Mouse (Mus musculus) cerebellum, postnatal 36 days (tissue): ENCODE data around the gene Fam214a.
A peak's percentile ranks its signal among the peaks of the same experiment; 100 is the strongest.

Experiments used
- DNase-seq, 2 experiments: peaks; one replicate each; pipeline ENCODE4 v3.0.0; 2021 to 2022; ENCODE audit warnings: mixed read lengths in 2 of 2

Gene Fam214a

DNA sequence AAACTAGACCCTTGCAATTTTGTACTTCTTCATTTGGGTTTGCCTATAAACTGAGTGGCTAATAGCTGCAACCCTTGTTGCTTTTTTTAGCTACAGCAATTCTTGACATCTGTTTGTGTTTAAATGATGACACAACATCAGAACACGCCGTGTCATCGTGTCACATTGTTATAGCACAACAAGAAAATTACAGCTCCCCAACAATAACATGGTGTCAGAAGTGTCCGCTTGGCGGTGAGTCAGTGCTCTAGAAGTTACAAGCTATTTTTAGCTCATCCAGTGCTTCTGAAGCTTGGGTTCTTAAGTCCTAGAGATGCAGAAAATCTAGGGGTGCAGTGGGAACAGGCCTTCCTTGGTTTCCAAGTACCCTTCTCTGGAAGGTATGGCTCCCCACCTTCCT is 578 bp upstream of the Fam214a start:
- DNase-seq, result no peak

GRCm38 (mm10) chr9:74953265-74953958 is 728 bp downstream of the Fam214a start:
- peak; percentile 55 to 69 for DNase-seq

DNA sequence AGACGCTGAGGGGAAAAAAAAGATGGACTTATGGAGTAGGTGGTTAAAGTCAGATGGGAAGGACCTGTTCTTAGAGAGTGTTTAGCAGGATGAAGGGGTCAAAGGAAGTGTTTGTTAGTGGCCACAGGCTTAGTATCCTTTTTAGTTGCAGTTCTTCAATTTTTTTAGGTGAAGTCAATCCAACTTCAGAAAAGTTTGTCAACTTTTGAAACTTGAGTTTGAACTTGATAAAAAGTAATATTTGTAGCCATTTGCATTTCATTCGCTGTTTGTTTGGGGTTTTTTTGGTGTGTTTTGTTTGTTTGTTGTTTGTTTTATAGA is 1.2 kb downstream of the Fam214a start:
- no peak for DNase-seq

DNA sequence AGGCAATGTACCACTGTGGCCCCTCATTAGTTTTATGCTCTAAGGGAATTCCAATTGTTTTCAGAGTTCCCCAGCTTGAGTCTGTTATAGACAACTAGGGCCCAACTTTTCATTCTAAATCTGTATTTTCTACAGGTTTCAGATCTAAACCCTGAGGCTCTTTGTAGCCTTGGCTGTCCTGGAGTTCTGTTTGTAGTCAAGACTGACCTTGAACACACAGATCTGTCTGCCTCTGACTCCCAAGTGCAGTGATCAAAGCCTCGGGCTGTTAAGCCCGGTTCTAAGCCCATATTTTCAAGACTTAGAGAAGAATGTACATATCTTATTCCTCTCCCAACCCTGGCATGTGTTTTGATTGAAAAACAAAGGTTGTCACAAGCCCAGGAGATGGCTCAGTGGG is 1.7 kb downstream of the Fam214a start:
- DNase-seq, result no peak

GRCm38 (mm10) chr9:74960630-74961029 is 7.9 kb downstream of the Fam214a start:
- DNase-seq, result no peak

GRCm38 (mm10) chr9:74961073-74961575 is 8.4 kb downstream of the Fam214a start:
- no peak for DNase-seq

DNA sequence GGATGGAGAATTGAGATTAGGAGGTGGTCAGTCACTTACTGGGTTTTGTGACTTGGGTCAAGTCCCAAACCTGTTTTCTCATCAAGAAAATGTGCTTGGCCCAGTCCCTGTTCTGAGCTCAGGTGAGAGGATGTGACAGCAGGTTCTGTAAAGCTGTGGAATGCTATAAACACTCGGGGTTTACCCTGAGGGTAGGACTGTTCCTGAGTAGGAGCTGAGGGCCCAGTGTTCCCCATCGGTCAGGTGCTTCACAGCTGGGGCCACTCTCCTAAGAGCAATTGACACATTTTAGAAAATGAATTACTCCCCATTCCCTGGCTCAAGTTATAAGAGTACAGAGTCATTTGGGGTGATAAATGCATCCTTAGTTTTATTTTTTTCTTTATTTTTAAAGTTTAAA is 11.3 kb downstream of the Fam214a start:
- no peak for DNase-seq

- no peak for DNase-seq
Measured at GRCm38 (mm10) chr9:74964866-74965384, 12.2 kb downstream of the Fam214a start.

- DNase-seq, result no peak
Measured at GRCm38 (mm10) chr9:74966200-74966599, 13.5 kb downstream of the Fam214a start.

DNA sequence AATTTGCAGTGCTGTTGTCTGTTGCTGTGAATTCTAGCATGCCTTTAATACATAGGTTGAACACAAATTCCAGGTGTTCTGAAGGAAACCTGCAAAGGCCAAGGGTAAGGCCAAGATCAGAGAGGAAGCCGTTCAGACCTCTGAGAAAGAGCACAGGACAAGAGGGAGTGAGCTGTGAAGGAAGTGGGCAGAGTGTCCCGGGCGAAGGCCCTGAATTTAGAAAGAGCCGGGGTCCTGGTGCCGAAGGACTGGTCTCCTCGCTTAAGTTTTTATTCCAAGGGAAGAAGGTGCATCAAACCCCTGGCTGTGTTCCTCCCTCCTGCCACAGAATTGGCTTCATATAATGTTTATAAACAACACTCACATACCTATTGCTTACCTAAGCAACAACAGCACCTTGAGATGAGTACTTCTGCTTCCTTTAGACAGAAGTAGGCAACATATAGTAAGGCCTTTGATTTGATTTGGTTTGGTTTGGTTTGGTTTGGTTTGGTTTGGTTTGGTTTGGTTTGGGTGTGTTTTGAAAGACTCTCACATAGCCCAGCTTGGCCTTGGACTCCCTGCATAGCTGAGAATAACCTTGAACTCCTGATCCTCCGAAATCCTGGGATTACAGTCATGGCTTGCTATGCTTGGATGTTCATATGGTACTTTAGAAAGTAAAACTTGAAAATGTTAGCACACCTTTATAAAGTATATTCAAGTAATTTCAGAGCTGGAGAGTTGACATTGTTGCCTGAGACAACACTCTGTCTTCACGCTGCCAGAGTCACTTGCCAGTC is 16.2 kb downstream of the Fam214a start:
- no peak for DNase-seq

GRCm38 (mm10) chr9:74970591-74970990 is 17.9 kb downstream of the Fam214a start:
- no peak for DNase-seq

DNA sequence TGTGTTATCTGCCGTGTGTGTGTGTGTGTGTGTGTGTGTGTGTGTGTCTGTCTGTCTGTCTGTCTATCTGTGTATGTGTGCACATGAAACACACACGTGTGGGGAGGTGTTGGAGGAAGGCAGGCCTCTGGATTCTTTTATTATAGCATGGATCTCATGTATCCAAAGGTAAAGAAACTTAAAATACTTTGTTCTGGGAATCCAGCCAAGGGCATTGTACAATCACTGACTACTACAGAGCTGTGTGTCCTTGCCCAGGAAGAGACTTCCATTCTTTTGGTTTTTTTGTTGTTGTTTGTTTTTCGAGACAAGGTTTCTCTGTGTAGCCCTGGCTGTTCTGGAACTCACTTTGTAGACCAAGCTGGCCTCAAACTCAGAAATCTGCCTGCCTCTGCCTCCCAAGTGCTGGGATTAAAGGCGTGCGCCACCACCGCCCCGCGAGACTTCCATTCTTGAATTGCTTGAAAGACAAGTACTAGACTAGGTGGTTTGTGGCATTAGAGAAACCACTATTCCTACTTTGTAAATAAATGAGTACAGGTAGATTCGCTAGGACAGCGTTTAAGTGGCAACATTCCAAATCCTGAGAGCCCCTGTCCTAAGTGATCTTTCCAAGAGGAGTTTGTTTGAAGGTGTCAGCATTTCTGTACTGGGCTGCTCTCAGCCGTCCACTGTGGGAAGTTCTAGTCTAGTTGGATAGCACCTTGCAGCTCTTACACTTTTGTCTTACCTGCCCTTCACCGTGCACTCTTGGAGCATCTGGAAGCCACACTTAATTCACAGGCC is 18.7 kb downstream of the Fam214a start:
- DNase-seq, result no peak

DNA sequence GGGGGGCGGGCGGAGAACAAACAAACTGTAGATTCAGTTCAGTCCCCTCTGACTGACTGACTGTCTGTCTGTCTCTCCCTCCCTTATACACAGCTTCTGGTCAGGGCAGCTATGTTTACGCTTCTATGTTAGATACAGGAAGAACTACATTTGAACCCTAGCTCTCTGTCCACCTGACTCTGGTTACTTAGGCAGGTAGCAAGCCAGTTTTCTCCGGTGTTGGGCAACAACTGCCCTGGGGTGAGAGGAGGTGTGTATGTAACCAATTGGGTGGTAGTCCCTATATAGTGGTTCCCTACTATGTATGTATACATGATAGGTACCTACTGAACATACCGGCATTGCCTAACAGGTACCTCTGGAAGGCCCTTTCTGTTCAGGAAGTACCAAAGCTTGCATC is 20.1 kb downstream of the Fam214a start:
- no peak for DNase-seq

DNA sequence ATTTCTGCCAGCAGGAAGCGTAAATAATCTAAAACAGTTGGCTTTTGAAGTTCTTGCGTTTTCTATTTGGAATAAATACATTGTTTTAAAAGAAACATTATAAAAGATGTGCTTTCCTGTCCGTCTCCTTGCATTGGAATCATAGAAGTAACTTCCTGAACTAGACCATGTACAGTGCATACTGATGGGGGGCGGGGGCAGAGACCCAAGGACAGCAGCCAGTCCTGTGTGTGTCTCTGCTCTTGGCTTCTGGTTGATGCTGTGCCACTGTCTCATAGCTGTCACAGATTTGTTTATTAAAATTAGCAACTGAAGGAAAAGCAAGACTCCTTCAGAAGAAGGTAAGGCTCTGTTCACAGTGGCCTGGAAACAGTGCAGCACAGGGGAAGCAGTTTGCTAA is 20.5 kb downstream of the Fam214a start:
- no peak for DNase-seq

- DNase-seq, result peak; percentile 38
Measured at GRCm38 (mm10) chr9:74974758-74975157, 22.1 kb downstream of the Fam214a start.

DNA sequence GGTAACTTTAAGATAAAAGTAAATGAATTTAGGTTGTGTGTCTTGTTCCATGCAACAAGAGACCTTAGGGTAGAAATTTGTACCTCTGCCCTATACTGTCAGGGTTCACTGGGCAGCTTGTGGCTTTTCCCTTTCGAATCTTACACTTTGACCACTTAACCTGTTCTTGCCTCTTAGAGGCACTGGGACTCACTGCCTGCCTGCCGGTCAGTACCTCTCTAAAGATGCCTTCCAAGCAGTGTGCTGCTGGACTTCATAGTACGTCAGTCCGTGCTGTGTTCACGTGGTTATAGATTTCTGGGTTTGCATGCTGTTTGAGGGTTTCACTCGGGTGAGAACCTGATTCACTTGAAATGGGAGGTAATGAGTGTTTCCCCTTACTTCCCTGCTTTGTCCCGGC is 22.7 kb downstream of the Fam214a start:
- no peak for DNase-seq

- DNase-seq, result peak; percentile 88 to 89
Measured at GRCm38 (mm10) chr9:74975911-74976563, 23.4 kb downstream of the Fam214a start.

DNA sequence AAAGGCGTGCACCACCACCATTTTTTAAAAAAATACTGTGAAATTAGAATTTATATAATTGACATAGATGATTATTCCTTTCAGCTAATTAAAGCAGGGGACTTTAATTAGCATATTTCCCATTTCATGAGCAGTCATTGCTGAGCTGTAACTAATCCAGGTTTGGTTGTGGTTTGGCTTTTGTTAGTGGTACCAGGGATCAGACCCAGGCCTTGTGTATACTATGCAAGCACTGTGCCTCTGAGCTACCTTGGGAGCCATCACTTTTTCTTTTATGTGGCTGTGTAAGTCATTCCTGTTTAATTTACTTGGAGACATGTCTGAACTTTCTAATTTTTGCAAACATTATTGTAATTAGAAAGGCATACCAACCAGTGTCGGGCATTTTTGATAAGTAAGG is 24.6 kb downstream of the Fam214a start:
- DNase-seq, result no peak

- no peak for DNase-seq
Measured at GRCm38 (mm10) chr9:74977962-74978361, 25.3 kb downstream of the Fam214a start.

DNA sequence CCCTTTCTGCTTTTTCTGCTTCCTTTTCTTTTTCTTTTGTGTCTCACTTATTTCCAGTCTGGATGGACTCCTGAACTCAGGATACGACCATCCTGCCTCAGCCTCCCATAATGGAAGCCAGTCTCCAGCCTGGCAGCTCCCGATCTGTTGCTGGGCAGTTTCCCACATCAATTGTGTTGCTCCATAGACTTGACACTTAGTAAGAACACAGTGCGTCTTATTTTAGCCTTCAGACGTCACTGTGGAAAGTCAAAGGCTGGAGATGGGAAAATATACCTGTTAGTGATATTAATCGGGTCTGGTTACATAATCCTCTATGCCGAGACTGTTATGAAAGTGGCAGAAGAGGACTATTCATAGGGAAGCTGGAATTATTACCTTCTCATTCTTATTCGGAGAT is 26.2 kb downstream of the Fam214a start:
- DNase-seq, result no peak

DNA sequence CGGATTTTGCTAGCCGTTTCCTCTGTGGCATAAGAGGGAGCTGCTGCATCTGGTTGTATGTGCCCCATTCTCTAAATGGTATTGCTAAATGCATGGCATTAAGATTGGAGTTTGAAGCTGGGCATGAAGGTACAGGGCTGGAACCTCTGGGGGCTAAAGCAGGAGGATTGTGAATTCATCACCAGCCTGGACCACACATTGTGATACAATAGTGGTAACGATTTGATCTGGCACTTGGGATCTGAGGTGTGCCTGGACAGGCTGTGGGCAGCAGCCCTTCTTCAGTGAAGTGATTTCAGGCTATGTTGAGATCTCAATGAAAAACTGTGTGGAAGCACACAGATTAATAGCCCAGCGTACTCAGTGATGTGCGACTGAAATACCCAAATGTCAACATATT is 26.7 kb downstream of the Fam214a start:
- no peak for DNase-seq

DNA sequence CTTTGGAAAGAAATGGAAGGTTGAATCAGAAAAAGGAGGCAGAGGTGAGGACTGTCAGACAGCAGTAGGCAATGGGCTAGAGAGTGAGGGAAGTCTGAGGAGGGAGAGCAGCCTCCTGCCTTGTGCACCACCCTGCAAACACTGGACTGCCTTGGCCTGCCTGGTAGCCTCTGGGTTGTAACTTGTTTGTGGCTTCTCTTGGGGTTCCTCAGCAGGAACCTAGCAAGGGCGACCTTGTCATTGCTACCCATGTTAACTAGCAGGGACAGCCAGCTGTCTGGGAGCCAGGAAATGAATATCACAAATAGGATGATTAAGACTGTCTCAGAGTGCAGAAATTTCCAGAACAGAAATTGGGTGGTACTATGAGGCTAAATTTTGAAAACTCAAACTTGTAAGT is 27.2 kb downstream of the Fam214a start:
- DNase-seq, result no peak

- no peak for DNase-seq
Measured at GRCm38 (mm10) chr9:74981663-74982111, 29.0 kb downstream of the Fam214a start.
